Mouse (Mus musculus) erythroblast, adult 5-6 weeks (primary cell): ENCODE data around the gene Dbn1. TPM values are rescaled to one million over a fixed set of nuclear protein-coding genes. Genes with fewer than 3 reads are reported as not detected.
A peak's percentile ranks its signal among the peaks of the same experiment; 100 is the strongest.

Experiments
- ATAC-seq: replicated peaks from 2 replicates; pipeline ENCODE4 v1.8.0; 2016; ENCODE audit warnings: moderate number of reproducible peaks, mild to moderate bottlenecking, moderate TSS enrichment, inconsistent platforms; ENCODE audit not compliant: poor library complexity, low FRiP score, severe bottlenecking
- total RNA-seq, 2 experiments: library from RNA; stranded (forward) in 1 of 2; stranded (reverse) in 1 of 2; fragments of 150-400 nt in 1 of 2; fragments of 200-764, 138-1000 nt in 1 of 2; gene quantifications; 2 replicates each; pipeline versions ENCODE4 v1.2.3 to v1.2.4; 2015 to 2017; ENCODE audit warnings: low replicate concordance in 2 of 2

Gene Dbn1
- total RNA-seq, 2 experiments from 2014 or later: not detected

DNA sequence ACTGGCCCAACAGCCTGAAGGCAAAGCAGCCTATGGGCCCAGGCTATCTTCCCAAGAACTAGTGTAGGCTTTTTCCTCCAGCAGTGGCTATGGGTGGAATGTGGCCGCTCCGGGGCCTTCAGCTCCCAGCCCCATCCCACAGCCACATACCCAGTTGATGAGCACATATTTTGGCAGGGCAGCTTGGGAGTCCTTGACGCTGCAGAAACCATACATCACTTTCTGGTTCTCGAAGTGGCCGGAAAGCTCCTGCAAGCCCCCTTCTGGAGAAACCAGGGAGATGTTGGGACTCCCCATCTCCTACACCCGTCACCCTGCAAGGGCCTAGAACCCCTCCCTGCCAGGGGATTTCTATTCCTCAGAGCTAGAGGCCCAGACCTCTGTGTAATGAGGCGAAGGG is 5.4 kb downstream of the Dbn1 start:
- no peak for ATAC-seq

DNA sequence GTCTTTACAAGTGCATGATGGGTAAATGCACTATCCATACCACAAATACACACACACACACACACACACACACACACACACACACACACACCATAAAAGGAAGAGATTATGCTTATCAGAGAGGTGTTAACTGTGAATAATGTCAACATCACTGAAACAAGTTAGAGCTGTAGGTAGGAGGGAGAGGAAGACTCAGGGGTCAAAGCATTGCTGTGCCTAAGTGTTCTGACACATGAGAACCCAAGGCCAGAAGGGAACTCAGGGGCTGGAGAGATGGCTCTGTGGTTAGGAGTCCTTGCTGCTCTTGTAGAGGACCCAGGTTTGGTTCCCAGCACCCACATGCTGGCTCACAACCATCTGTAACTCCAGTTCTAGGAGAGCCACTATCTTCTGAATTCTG is 8.0 kb downstream of the Dbn1 start:
- no peak for ATAC-seq

DNA sequence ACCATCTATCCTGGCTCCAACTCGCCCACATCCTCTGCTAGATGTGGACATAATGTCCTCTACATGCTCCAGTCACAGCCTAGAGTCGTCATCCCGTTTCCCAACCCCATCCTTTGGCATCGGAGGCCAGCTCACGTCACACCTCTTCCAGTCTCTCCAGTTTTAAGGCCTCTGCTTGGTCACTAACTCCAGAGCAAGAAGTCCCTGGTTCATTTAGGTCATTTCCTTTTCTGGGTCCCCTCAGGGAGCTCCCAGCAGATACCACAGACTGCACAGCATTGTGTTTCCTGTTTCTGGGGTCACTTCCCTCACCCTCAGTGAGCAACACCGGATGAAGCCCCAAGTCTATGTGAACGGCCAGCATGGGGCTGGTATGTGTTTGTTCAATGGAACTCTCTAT is 8.9 kb downstream of the Dbn1 start:
- no peak for ATAC-seq

DNA sequence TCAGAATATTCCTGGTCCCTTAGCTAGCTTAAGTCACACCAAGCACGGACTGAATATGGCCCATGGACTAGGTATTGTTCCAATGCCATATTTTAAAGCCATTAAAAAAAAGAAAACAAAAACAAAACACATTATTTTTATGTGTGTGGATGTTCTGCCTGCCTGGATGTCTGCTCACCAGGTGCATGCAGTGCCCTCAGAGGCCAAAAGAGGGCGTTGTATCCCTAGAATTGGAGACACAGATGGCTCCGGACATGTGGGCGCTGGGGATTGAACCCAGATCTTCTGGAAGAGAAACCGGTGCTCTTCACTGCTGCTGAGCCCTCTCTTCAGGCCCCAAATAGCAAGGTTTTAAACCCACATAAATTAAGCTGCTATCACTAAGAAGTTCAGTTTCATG is 9.9 kb downstream of the Dbn1 start:
- ATAC-seq: no peak

DNA sequence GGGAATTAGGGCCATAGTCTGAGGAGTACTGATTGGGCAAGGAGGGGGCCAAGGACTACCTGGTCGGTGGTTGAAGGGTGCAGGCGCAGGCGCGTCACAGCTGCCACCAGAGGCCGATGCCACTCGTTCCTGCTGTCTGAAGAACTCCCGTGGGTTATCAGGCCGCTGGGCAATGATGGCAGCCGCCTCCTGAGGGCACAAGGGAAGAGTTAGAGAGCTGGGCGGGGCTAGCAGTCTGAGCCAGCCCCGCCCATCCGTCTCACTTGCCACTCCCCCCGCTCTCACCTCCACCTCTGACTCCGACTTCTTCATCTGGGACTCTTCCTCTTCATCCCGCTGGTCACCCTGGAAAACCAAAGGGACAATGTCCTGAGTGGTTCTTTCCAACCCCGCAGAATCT is 10.4 kb downstream of the Dbn1 start:
- ATAC-seq: no peak

DNA sequence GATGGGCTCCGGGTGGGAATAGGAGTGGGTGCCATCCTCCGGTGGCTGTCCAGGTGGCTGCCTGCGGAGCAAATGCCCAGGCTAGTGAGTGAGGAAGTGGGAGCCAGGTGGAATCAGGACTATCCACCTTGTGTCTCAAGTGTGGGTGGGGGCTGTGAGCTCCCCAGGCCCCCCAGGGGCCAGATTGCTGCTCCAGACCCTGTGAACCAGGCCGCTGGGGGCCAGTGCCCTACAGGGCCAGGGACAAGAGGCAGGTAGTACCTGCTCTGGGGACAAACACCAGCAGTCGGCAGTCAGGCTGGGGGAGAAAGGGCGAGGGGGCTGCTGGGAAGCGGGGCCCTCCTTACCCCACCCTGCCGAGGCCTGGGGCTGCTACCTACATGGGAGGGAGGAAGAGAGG is 11.7 kb downstream of the Dbn1 start:
- no peak for ATAC-seq

DNA sequence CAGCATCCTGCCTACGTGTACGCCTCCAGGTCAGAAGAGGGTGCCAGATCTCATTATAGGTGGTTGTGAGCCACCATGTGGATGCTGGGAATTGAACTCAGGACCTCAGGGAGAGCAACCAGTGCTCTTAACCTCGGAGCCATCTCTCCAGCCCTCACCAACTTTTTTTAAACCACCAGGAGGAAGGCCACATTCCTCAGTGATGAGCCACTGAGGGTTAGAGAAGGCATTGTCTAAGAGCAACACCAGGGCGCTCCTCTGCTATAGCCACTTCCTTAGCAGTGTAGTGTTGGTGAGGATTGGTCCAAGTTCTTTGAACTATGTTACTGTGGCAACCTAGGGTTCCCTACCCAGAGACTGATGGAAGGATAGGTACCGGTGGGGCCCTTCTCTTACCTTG is 12.2 kb downstream of the Dbn1 start:
- ATAC-seq: no peak

DNA sequence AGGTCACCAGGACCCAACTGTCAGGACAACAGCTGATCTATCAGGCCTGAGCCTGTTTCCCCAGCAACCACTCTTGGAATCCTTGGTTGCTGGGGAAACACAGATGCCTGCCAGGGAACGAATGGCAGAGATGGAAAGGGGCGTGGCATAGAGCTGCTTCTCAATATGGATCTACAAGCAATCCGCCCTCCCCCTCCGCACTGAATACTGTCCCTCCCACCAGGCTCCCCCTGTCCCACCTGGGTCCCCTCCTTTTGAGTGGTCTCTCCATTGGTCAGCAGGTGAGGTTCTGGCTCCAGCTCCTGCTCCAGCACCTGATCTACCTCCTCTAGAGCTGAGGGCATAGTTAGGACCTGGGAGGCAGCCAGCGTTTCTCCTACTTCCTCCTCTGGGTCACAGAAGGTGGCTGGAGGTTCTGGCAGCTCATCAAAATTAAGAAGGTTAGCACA is 13.3 kb downstream of the Dbn1 start:
- ATAC-seq: no peak

DNA sequence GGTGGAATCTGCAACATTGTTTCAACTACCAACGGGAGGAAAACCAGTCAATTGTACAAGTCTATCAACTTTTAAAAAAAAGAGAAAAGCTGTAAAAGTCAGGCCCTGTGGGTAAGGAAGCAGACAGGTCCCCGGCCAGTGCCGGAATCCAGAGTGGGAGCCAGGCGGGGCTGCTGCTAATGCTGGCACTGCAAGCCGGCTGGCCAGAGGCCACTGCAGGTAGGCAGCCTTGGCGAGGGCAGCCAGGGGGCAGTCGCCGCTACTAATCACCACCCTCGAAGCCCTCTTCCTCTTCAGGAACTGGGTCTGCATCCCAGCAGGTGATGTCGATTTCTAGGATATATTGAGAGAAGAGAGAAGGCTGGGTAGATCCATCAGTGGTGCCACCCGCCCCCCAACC is 13.9 kb downstream of the Dbn1 start:
- ATAC-seq: no peak

DNA sequence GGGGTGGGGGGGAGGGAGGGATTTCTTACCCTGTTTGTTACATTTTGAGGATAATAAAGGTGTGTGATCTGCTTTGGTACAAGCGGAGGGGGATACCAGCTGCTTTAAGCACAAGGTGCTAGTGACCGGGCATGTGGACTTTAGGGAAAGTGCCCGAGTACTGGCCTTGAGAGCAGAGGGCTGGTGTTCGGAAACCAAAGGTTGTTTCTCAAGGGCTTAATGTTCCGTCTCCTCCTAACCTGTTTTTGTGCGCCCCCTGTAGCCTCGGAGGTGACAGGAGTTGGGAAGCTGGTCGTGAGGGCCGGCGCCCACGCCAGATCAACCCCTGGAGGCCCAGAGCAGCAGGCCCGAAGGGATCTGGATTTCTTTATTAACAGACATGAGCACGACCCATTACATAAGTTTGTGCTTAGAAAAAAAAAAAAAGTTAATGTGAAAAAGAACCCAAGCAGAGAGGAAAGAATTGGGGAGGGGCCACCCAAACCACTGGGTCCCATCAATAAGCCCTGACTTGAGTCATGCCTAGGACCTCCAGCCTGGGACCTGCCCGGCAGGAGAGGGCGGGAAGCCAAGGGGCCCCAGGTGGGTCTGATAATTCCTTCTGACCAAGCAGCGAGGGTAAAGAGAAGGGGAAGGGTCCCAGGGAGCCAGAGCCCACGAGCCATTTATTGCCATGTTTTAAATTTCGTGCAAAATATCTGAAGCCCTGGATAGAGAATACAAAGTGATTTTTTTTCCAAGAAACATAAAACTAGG is 14.7 kb downstream of the Dbn1 start:
- ATAC-seq: no peak

DNA sequence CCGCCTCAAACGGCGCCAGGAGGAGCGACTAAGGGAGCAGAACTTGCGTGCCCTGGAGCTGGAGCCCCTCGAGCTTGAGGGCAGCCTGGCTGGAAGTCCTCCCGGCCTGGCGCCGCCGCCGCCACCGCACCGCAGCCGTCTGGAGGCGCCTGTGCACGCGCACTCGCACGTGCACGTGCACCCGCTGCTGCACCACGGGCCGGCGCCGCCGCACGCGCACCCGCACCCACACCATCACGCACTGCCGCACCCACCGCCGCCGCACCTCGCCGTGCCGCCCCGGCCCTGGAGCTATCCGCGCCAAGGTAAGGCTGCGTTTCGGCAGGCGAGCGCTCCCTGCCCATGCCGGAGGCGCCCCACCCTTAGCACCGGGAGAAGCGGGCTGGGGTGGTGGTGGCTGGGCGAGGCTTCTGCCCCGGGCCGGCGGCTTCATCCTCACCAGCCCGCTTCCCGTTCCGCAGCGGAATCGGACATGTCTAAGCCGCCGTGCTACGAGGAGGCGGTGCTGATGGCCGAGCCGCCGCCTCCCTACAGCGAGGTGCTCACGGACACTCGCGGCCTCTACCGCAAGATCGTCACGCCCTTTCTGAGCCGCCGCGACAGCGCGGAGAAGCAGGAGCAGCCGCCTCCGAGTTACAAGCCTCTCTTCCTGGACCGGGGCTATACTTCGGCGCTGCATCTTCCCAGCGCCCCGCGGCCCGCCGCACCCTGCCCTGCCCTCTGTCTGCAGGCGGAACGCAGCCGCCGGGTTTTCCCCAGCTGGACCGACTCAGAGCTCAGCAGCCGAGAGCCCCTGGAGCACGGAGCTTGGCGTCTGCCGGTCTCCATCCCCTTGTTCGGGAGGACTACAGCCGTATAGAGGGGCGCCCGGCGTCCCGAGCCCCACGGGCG is 15.5 kb downstream of the Dbn1 start:
- no peak for ATAC-seq

DNA sequence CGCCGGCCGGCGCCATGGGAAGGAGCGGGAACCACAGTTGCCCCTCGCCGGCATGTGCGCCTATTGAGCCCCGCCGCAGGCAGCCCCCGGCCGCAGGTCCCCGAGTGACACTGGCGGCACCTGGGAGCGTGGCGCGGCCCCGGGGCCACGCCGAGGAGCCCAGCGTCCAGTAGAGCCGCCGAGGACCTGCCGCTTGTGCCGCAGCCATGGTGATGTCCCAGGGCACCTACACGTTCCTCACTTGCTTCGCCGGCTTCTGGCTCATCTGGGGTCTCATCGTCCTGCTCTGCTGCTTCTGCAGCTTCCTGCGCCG is 16.1 kb downstream of the Dbn1 start:
- no peak for ATAC-seq

DNA sequence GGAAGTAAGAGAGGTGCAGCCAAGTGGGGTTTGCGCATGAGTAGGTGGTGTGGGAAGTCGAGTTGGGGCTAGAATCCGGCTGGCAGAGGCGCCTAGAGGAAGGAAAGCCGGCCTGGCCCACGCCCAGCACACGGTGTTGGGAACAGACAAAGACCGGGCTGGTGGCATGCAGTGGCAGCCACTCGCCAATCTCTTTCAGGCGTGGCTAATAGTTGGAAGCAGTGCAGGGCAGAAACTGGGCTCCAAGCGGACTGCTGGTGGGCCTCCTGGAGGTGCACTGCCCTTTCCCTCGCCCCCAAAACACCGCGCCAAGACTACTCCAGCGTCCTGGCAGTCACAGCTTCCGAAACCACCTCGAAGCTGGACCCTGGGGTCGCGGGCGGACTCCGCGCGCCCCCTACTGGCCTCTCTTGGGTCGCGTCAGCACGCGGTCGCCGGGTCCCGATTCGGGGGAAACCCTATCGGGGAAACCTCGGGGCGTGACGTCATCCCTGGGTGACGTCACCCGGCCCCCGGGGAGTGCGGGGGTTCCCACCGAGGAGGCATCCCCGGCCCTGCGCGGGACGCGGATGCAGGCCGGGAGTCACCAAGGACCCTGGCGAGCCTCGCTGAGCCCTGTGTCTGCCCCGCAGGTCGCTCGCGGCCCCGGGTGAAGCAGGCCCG is 16.6 kb downstream of the Dbn1 start:
- peak; percentile 69 for ATAC-seq

DNA sequence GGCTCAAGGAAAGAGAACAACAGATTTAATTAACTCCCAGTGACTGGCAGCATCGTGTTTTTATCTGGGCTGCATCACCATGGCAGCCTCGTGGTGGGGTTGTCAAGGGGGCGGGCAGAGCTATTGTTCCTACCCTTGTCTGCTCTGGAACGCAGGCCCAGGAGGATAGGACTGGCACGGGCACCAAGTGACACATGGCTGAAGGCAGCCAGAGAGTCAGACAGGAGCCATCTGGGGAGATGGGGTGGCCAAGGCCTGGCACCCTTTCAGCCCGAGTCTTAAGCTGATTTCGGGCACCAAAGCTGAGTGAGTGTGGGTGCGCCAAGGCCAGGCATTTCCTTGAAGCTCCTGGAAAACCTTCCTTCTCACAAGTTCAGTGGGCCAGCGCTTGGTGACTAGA is 17.5 kb downstream of the Dbn1 start:
- ATAC-seq: no peak

DNA sequence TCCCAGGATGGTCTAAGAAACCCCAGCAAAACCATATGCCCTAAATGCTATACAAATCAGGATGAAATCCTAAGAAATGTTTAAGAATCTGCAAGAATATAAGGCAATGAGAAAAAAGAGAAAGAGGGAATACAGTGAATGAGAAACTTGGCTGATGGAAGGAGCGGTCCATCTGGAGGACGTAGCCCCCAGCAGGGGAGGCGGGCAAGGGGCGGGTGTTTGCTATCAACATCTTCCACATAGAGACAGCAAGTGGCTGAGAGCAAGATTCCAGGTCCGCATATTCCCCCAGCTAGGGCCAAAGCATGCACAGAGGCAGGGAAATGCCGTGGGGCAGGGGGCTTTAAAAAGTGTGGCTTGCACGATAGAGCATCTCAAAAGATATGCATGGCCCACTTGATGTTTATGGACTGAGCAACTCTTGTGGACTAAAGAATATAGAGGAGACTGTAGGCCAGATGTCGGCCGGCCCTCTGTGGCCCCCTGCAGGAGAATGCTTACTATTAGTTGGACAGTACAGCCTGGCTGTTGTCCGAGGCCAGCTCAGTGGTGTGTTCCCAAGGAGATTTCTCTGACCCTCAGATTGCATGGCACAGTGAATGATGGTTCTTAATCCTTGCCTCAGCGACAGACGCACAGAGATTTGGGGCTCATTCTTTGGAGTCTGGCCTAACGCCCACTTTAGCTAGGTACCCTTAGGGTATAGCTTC is 18.9 kb downstream of the Dbn1 start:
- no peak for ATAC-seq

DNA sequence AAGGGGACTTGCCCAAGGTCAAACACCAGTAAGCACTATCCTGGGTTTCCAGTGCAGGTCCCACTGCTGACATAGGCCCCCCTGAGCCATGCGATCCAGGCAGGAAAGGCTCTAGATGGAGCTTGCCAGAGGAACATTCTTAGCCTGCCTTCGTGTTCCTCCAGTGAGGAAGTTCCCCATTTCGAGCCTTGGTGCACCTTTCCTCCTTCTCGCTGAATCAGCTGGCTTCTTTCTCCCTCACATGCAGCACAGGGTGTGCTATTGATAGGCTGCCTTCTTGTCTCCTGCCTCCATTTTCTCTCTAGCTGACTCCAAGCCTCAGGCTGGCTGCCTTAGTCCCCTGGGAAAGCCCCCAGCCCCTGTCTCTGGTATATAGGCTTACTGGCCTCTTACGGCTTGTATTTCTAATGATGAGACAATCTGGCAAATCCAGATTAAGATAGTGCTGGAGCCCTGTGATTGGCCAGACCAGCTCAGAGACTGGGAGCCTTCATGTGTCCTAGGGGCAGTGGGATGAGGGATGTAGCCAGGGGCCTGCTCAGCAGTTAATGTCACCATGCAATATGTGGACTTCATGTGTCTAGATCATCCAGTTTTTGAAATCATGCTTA is 22.0 kb downstream of the Dbn1 start:
- no peak for ATAC-seq

DNA sequence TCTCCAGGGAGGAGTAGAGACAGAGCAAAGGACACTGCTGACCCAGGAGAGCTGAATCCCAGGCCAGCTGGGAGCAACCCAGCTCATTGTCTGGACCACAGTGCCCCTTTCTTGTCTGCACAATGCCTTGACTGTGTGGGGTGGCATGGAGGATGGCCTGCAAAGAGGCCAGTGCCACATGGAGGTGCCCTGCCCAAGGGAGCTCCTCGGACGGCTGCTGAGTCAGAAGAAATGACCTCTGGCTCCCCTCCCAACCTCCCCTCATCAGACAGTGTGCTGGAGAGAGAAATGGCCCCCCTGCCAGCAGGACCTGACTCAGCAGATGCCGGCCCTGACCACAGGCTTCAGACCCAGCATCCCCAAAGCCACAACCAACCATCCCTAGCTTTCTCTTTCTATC is 22.7 kb downstream of the Dbn1 start:
- no peak for ATAC-seq

DNA sequence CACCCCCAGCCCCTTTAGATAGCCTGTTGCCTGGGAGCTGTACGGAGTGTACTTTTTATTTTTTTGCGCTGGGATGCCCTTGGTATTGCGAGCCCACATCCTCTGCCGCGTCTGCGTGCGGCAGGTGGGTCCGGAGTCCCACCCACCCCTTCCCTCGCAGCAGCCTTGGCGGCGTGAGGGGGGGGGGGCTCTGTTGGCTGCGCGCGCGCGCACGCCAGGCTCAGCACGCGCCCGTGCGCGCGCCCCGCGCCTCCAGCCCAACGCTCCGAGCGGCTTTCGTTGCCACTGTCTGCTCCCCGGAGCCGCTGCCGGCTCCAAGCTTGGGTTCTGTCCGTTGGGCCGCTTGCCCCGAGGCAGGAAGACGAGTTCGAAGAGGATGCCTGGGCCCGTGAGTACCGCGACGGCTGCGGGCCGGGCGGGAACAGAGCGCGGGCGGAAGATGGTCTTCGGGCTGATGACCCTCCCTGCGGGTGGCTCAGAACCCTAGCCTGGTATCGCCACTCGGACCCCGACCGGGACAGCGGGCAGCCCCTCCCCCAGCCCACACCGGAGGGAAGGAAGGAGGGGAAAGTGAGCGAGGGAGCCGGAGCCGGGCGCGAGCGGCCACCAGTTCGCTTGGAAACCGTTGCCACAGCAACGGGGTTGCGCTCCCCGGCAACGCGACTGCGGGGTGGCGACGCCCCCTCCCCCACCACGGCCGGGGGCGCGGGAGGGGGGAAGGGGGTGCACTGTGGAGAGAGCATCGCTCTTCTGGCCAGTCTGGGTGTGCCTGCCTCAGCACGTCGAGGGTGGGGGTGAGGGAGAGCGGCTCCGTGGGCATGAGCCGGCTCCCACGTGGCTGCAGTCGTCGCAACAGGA is 23.7 kb downstream of the Dbn1 start, which contains the start of gene Prr7:
TSS of gene Prr7 (plus strand) at position 241 of the 858 bp plus-strand sequence.
- ATAC-seq: no peak
